Mouse (Mus musculus) lung, embryonic 14.5 days (tissue): ENCODE data around the gene Klk1b5. TPM values are rescaled to one million over a fixed set of nuclear protein-coding genes. Genes with fewer than 3 reads are reported as not detected.
"Not testable (repeated sequence)": the region's sequence is repeated elsewhere in the genome, so short reads cannot be mapped to it uniquely, and the experiment has no call there.

Experiments
- ATAC-seq: fragments of 200-750 bp; cut with Nextera tagmentation; 2 replicates; pipeline ENCODE4 v1.8.0; 2017; ENCODE audit warnings: mild to moderate bottlenecking, moderate TSS enrichment, moderate library complexity; ENCODE audit not compliant: insufficient read depth
- DNase-seq: peaks from one replicate; pipeline ENCODE4 v3.0.0-alpha.2; 2015
- H3K27ac ChIP-seq: fragments of 300-500 bp; sonication (generic); 2 replicates; pipeline ENCODE4 v1.5.1; 2014; ENCODE audit warnings: low read depth, mild to moderate bottlenecking, moderate library complexity
- H3K27me3 ChIP-seq: fragments of 300-500 bp; sonication (generic); 2 replicates; pipeline ENCODE4 v1.6.1; 2014; ENCODE audit warnings: low read length, control low read depth; ENCODE audit not compliant: insufficient read depth
- H3K36me3 ChIP-seq: fragments of 300-500 bp; sonication (generic); 2 replicates; pipeline ENCODE4 v1.6.1; 2014; ENCODE audit warnings: control low read depth; ENCODE audit not compliant: insufficient read depth
- H3K4me1 ChIP-seq: fragments of 300-500 bp; sonication (generic); 2 replicates; pipeline ENCODE4 v1.6.1; 2014; ENCODE audit warnings: antibody characterized with exemption, control low read depth; ENCODE audit not compliant: insufficient read depth
- H3K4me2 ChIP-seq: fragments of 300-500 bp; sonication (generic); 2 replicates; pipeline ENCODE4 v1.6.1; 2014; ENCODE audit warnings: mild to moderate bottlenecking
- H3K4me3 ChIP-seq: fragments of 300-500 bp; sonication (generic); 2 replicates; pipeline ENCODE4 v1.5.1; 2014; ENCODE audit warnings: low read depth, low read length
- H3K9ac ChIP-seq: fragments of 300-500 bp; sonication (generic); 2 replicates; pipeline ENCODE4 v1.6.1; 2014
- H3K9me3 ChIP-seq: fragments of 300-500 bp; sonication (generic); 2 replicates; pipeline ENCODE4 v1.6.1; 2016; ENCODE audit warnings: low read depth, low read length, control low read depth
- CTCF ChIP-seq: IDR thresholded peaks from 2 replicates; pipeline ENCODE4 v1.5.1; 2016; ENCODE audit warnings: antibody characterized with exemption, low read depth
- WGBS: fragments of 180-500 bp; shearing (Covaris S2); extraction: QIAGEN DNeasy Blood & Tissue Kit; methylation state at CpG from one replicate; pipeline ENCODE4 v1.1.7; 2014; 5-methylcytosine and 5-hydroxymethylcytosine counted together
- polyA plus RNA-seq: library from polyadenylated mRNA; unstranded; fragments of >200 nt; fragmentation: Nextera tagmentation; extraction: Ambion mirVana; gene quantifications from 2 replicates; pipeline ENCODE4 v1.2.1, GENCODE M21; 2014

Gene Klk1b5
- polyA plus RNA-seq, 1 experiment from 2014 or later: not detected

- Histone ChIP-seq H3K9ac (no peak overlapping the region), H3K27me3 (no peaks in the 10 kb centered on the region), H3K9me3 (no peaks in the 10 kb centered on the region), H3K36me3 (peaks cover 13% of the 10 kb centered on the region), H3K4me3 (no peak overlapping the region), H3K27ac (no peak overlapping the region), H3K4me1 (peaks cover 6% of the 10 kb centered on the region; the same call in 1 of the 2 replicates), H3K4me2 (no peak overlapping the region)
- 61% methylated on average over 1 of the region's 1 CpGs for WGBS
- DNase-seq (no peak), ATAC-seq (no peak)
- TF ChIP-seq CTCF: no peak
Observed at GRCm38 (mm10) chr7:44244080-44244479, 28.3 kb downstream of the Klk1b5 start.

- peak within 1 kb of the TSS; percentile 95 for H3K27ac ChIP-seq
- under 1% methylated on average over 62 of the region's 62 CpGs for WGBS
- 0 out of 2 replicates have a peak, but pooled peaks have one; percentile 3 for TF ChIP-seq CTCF
Observed at GRCm38 (mm10) chr7:44246055-44246983, 30.6 kb downstream of the Klk1b5 start, which contains the start of the genes 1700028J19Rik and 2410002F23Rik. Gene 1700028J19Rik (minus strand): TSS chr7:44246695. Gene 2410002F23Rik (plus strand): TSS chr7:44246722.

GRCm38 (mm10) chr7:44246984-44247470, 31.3 kb downstream of the Klk1b5 start:
- ATAC-seq (peak; percentile 22), DNase-seq (peak; percentile 74)
- TF ChIP-seq CTCF: no peak
- WGBS: under 1% methylated on average over 23 of the region's 23 CpGs
- peak overlapping the region; percentile 95 for H3K4me3 ChIP-seq
- H3K4me1 ChIP-seq: peaks cover 6% of the 10 kb centered on the region; the same call in 1 of the 2 replicates
- peak overlapping the region; percentile 95 for H3K27ac ChIP-seq
- H3K36me3 ChIP-seq: peaks cover 34% of the 10 kb centered on the region
- no peaks in the 10 kb centered on the region for H3K27me3 ChIP-seq
- no peaks in the 10 kb centered on the region for H3K9me3 ChIP-seq
- peak overlapping the region; percentile 71 for H3K4me2 ChIP-seq
- H3K9ac ChIP-seq: peak overlapping the region; percentile 93

More at GRCm38 (mm10) chr7:44246055-44246983, 30.6 kb downstream of the Klk1b5 start, which contains the start of the genes 1700028J19Rik and 2410002F23Rik:
- no peaks in the 10 kb centered on the region for H3K9me3 ChIP-seq
- peaks cover 6% of the 10 kb centered on the region; the same call in 1 of the 2 replicates for H3K4me1 ChIP-seq
- H3K4me2 ChIP-seq: peak within 1 kb of the TSS; percentile 71
- no peaks in the 10 kb centered on the region for H3K27me3 ChIP-seq
- ATAC-seq: peak; percentile 86
- peaks cover 34% of the 10 kb centered on the region for H3K36me3 ChIP-seq
- peak within 1 kb of the TSS; percentile 93 for H3K9ac ChIP-seq
- peak; percentile 96 for DNase-seq
- peak within 1 kb of the TSS; percentile 95 for H3K4me3 ChIP-seq

- Histone ChIP-seq H3K9me3 (no peaks in the 10 kb centered on the region), H3K4me1 (peaks cover 6% of the 10 kb centered on the region; the same call in 1 of the 2 replicates), H3K9ac (peak overlapping the region; percentile 93), H3K4me3 (peak overlapping the region; percentile 95), H3K27ac (no peak overlapping the region), H3K27me3 (no peaks in the 10 kb centered on the region), H3K4me2 (peak overlapping the region; percentile 71), H3K36me3 (peaks cover 44% of the 10 kb centered on the region)
- no peak for TF ChIP-seq CTCF
- 79% methylated on average over 2 of the region's 2 CpGs for WGBS
- ATAC-seq (no peak), DNase-seq (no peak)
Observed at GRCm38 (mm10) chr7:44247971-44248370, 32.2 kb downstream of the Klk1b5 start.

- Histone ChIP-seq H3K36me3 (peaks cover 55% of the 10 kb centered on the region), H3K27me3 (no peaks in the 10 kb centered on the region)
- WGBS: 88% methylated on average over 4 of the region's 4 CpGs
Observed at GRCm38 (mm10) chr7:44249248-44249647, 33.5 kb downstream of the Klk1b5 start.

GRCm38 (mm10) chr7:44250732-44251275, 35.1 kb downstream of the Klk1b5 start:
- H3K9me3 ChIP-seq, ATAC-seq, H3K9ac ChIP-seq, H3K4me2 ChIP-seq, H3K27ac ChIP-seq, H3K4me1 ChIP-seq, H3K27me3 ChIP-seq, DNase-seq, H3K4me3 ChIP-seq: not testable (repeated sequence)
- H3K36me3 ChIP-seq: peaks cover 55% of the 10 kb centered on the region
- WGBS: 86% methylated on average over 17 of the region's 17 CpGs

More at GRCm38 (mm10) chr7:44249248-44249647, 33.5 kb downstream of the Klk1b5 start:
- Histone ChIP-seq H3K9me3 (no peaks in the 10 kb centered on the region), H3K27ac (no peak overlapping the region), H3K9ac (no peak overlapping the region), H3K4me3 (no peak overlapping the region), H3K4me2 (no peak overlapping the region), H3K4me1 (peaks cover 6% of the 10 kb centered on the region; the same call in 1 of the 2 replicates)
- no peak for TF ChIP-seq CTCF
- no peak for ATAC-seq
- no peak for DNase-seq
